ENCODE assay signal across 8 mouse cellular contexts in genomic region chr8:11187581-11188271, GRCm38 (mm10).
DNase-seq lines count a peak whose midpoint lies in the region; ATAC-seq and TF ChIP-seq lines count a peak whose summit lies in the region.

No protein-coding gene starts in this region.

- H3K4me2 ChIP-seq in heart, postnatal 0 days (ENCODE audit: low read depth, low read length), result peak overlapping the region; percentile 65
- H3K4me2 ChIP-seq in liver, embryonic 14.5 days (ENCODE audit: low read depth), result peak overlapping the region; percentile 31
- peak overlapping the region; percentile 56 for H3K4me2 ChIP-seq in stomach, postnatal 0 days (replicated peaks; ENCODE audit: low read depth)

- ATAC-seq in erythroid progenitor cell, adult 5-6 weeks (replicated peaks; ENCODE audit: low FRiP score, poor library complexity, severe bottlenecking), result peak; percentile 30; the same call in 1 of the 2 replicates
- ATAC-seq in heart, postnatal 0 days (ENCODE audit: insufficient read depth, low read depth), result peak; percentile 22; the same call in 1 of the 2 replicates
- ATAC-seq in liver, embryonic 14.5 days (ENCODE audit: insufficient read depth), result no peak
- ATAC-seq in stomach, postnatal 0 days (ENCODE audit: low FRiP score, low TSS enrichment), result peak; percentile 63; the same call in 1 of the 2 replicates

- H3K27me3 ChIP-seq in heart, postnatal 0 days (ENCODE audit: control insufficient read depth, insufficient read depth, low read length), result peaks cover 9% of the 10 kb centered on the region; the same call in 1 of the 2 replicates
- peaks cover 11% of the 10 kb centered on the region for H3K27me3 ChIP-seq in liver, embryonic 14.5 days (ENCODE audit: control insufficient read depth, insufficient read depth, low read length)
- H3K27me3 ChIP-seq in stomach, postnatal 0 days (ENCODE audit: control insufficient read depth, insufficient read depth, low read length), result no peaks in the 10 kb centered on the region

- peak; percentile 95 for TF ChIP-seq CTCF in heart, postnatal 0 days (IDR thresholded peaks at IDR 0.05; ENCODE audit: low read depth)
- peak; percentile 91 for TF ChIP-seq CTCF in liver, embryonic 14.5 days (IDR thresholded peaks at IDR 0.05; ENCODE audit: low read depth)
- TF ChIP-seq CTCF in stomach, postnatal 0 days (IDR thresholded peaks at IDR 0.05; ENCODE audit: low read depth), result peak; percentile 99

- no peaks in the 10 kb centered on the region for H3K36me3 ChIP-seq in heart, postnatal 0 days (replicated peaks; ENCODE audit: control insufficient read depth, insufficient read depth, low read length)
- H3K36me3 ChIP-seq in liver, embryonic 14.5 days (replicated peaks; ENCODE audit: control insufficient read depth, insufficient read depth, low read depth), result no peaks in the 10 kb centered on the region
- no peaks in the 10 kb centered on the region for H3K36me3 ChIP-seq in stomach, postnatal 0 days (ENCODE audit: control insufficient read depth, insufficient read depth, low read length)

- no peak overlapping the region for H3K27ac ChIP-seq in heart, postnatal 0 days (ENCODE audit: low read depth)
- H3K27ac ChIP-seq in liver, embryonic 14.5 days, result no peak overlapping the region
- no peak overlapping the region for H3K27ac ChIP-seq in stomach, postnatal 0 days (replicated peaks)

- no peaks in the 10 kb centered on the region for H3K9me3 ChIP-seq in heart, postnatal 0 days (replicated peaks; ENCODE audit: control insufficient read depth, low read length)
- no peaks in the 10 kb centered on the region for H3K9me3 ChIP-seq in liver, embryonic 14.5 days (ENCODE audit: control insufficient read depth, low read length)
- H3K9me3 ChIP-seq in stomach, postnatal 0 days (ENCODE audit: control insufficient read depth, low read length), result no peaks in the 10 kb centered on the region

- peak; percentile 19 to 35 for DNase-seq in CD8-positive naive resting alpha-beta T cell, adult 2 months (ENCODE audit: low read depth in 2 of 2, low spot score in 2 of 2)
- DNase-seq in brain, adult 2 months (ENCODE audit: low read depth, low spot score), result peak; percentile 85
- peak; percentile 75 for DNase-seq in heart, postnatal 0 days (ENCODE audit: low spot score)
- DNase-seq in kidney, postnatal 36 days, result peak; percentile 48 to 79
- DNase-seq in liver, embryonic 14.5 days (ENCODE audit: low read depth in 3 of 3, low spot score in 3 of 3), result peak in 1 of 3 experiments; percentile 15
- peak; percentile 85 for DNase-seq in neural tube, embryonic 10.5 days (ENCODE audit: extremely low spot score, low spot score)
- DNase-seq in stomach, postnatal 0 days (ENCODE audit: low spot score), result peak; percentile 70

- H3K4me3 ChIP-seq in heart, postnatal 0 days (ENCODE audit: low read depth, low read length), result peak overlapping the region; percentile 36
- H3K4me3 ChIP-seq in liver, embryonic 14.5 days (ENCODE audit: insufficient read depth in 1 of 2, low read depth in 2 of 2, low read length in 2 of 2), result no peak overlapping the region
- H3K4me3 ChIP-seq in stomach, postnatal 0 days (ENCODE audit: low read depth, low read length), result peak overlapping the region; percentile 25

- no peak for TF ChIP-seq EP300 in heart, postnatal 0 days (IDR thresholded peaks at IDR 0.05; ENCODE audit: low read depth)
- no peak for TF ChIP-seq EP300 in liver, embryonic 14.5 days (IDR thresholded peaks at IDR 0.05; ENCODE audit: low read depth)
- TF ChIP-seq EP300 in stomach, postnatal 0 days (optimal IDR thresholded peaks at IDR 0.05), result no peak

- WGBS in heart, postnatal 0 days, result under 1% methylated on average over 46 of the region's 46 CpGs
- WGBS in liver, embryonic 14.5 days (ENCODE audit: insufficient replicate concordance), result 1% methylated on average over 46 of the region's 46 CpGs
- WGBS in stomach, postnatal 0 days, result 2% methylated on average over 41 of the region's 46 CpGs

- peak overlapping the region; percentile 24; the same call in 1 of the 2 replicates for H3K9ac ChIP-seq in heart, postnatal 0 days (replicated peaks; ENCODE audit: low read depth, low read length)
- H3K9ac ChIP-seq in liver, embryonic 14.5 days (replicated peaks), result no peak overlapping the region
- H3K9ac ChIP-seq in stomach, postnatal 0 days (ENCODE audit: low read length), result 0 out of 2 replicates have a peak overlapping the region, but pooled peaks have one; percentile 9

- H3K4me1 ChIP-seq in heart, postnatal 0 days (ENCODE audit: control insufficient read depth, insufficient read depth), result peaks cover 18% of the 10 kb centered on the region
- H3K4me1 ChIP-seq in liver, embryonic 14.5 days (replicated peaks; ENCODE audit: control insufficient read depth in 2 of 2, insufficient read depth in 2 of 2, low read length in 1 of 2), result no peaks in the 10 kb centered on the region
- H3K4me1 ChIP-seq in stomach, postnatal 0 days (replicated peaks; ENCODE audit: control insufficient read depth, insufficient read depth), result peaks cover 2% of the 10 kb centered on the region; the same call in 1 of the 2 replicates

Comparison
In these comparisons a context has a peak if more than half of its experiments do, and no peak if none do; other contexts are left out.
1. H3K4me3 ChIP-seq: peak in heart, postnatal 0 days (single experiment) and stomach, postnatal 0 days (single experiment); none in liver, embryonic 14.5 days (0 of 2).
2. Peak in every context shown above with its lines, with median percentiles within 50 percentile points of each other: H3K4me2 ChIP-seq and CTCF ChIP-seq.